Mouse (Mus musculus): ENCODE data around the gene Bcl2l2. TPM values are rescaled to one million over a fixed set of nuclear protein-coding genes. Genes with fewer than 3 reads are reported as not detected.

Gene Bcl2l2
- total RNA-seq (2012; rRNA removed) (10.5 and 12.5 TPM in 2 replicates), polyA plus RNA-seq (2012; ENCODE audit: insufficient read depth in 1 of 2, insufficient read length in 2 of 2, low read depth in 1 of 2, low replicate concordance in 2 of 2, missing spikeins in 1 of 2) (10 to 100 TPM in 1 of 2 experiments, not detected in 1; 18.8 TPM)

DNA sequence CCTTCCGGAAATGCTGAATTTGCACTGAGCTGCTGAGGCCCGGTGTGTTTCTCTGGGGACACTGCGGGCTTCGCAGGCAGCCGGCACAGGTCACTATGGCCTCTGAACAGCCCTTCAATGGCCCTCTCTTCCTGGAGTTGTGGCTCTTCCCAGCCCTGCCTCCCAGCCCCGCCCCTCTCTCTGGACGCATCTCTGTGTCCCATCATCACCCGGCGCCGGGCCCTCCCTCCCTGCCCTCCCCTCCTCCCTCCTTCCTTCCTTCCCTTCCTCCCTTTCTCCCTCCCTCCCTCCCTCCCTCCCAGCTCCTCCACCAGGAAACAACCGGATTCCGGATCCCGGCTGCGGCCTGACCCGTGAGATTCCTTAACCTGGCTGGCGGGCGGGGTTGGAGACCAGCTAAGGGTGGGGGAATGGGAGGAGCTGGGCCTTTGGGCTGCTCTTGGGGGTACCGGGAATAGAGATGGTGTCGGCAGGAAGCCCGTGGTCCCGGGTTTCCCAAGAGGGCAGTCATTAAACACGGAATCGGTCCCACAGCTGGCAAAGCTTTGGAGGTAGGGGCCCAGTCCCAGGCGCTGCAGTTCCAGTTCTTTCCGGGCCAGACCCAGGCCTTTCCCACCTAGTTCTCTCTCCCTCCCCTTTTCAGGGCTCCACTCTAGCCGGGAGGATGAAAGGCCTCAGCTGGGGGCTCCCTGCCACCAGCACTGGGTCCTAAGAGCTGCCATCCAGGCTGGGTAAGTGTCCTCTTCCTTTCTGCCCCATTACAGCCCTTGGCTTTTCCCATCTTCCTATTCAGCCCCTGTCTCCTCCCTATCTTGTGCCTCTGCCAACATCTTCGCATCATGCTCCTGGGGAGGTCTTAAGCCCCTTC, at the start of gene Bcl2l2, which contains the start of gene Gm20521:
Gene Bcl2l2 (plus strand): TSS at position 224 of the 868 bp plus-strand sequence.
Gene Gm20521 (plus strand): TSS at position 288 of the 868 bp plus-strand sequence.
- no peaks in the 10 kb centered on the region for H3K9me3 ChIP-seq (replicated peaks; ENCODE audit: insufficient read depth, low read length)
- H3K79me2 ChIP-seq (ENCODE audit: control insufficient read depth, insufficient read depth, low read length, poor library complexity): peaks cover 6% of the 10 kb centered on the region
- peak within 1 kb of the TSS; percentile 74 to 94 for H3K4me3 ChIP-seq (ENCODE audit: control insufficient read depth in 1 of 2, insufficient read depth in 1 of 2, low read depth in 2 of 2, low read length in 2 of 2)
- H3K27me3 ChIP-seq (ENCODE audit: control insufficient read depth in 1 of 2, insufficient read depth in 2 of 2, low read length in 2 of 2): no peaks in the 10 kb centered on the region
- peak; percentile 85 for DNase-seq (ENCODE audit: low read depth, low spot score)
- H3K36me3 ChIP-seq (ENCODE audit: control insufficient read depth in 1 of 2, insufficient read depth in 2 of 2, low read length in 2 of 2): no peaks in the 10 kb centered on the region
- peak within 1 kb of the TSS; percentile 34; the same call in 1 of the 2 replicates for H3K27ac ChIP-seq (ENCODE audit: control insufficient read depth, low read depth, low read length)
- TF ChIP-seq UBTF (IDR thresholded peaks at IDR 0.05; ENCODE audit: borderline replicate concordance, insufficient read depth, low read depth, low read length): no peak
- TF ChIP-seq SIN3A (IDR thresholded peaks at IDR 0.05; ENCODE audit: low read length): peak; percentile 57
- no peak for TF ChIP-seq TAL1 (IDR thresholded peaks at IDR 0.05; ENCODE audit: low read length)
- no peak for TF ChIP-seq POLR2AphosphoS5 (IDR thresholded peaks at IDR 0.05; ENCODE audit: borderline replicate concordance, low read depth, low read length)
- TF ChIP-seq USF1 (IDR thresholded peaks at IDR 0.05; ENCODE audit: low read depth, low read length): no peak
- no peak; the same call in 1 of the 2 replicates for TF ChIP-seq KAT2A (conservative IDR thresholded peaks at IDR 0.05; ENCODE audit: low read depth, low read length)
- no peak for TF ChIP-seq MAFK (IDR thresholded peaks at IDR 0.05; ENCODE audit: borderline replicate concordance, low read depth, low read length)
- TF ChIP-seq POLR2A (IDR thresholded peaks at IDR 0.05; ENCODE audit: control insufficient read depth in 1 of 2, insufficient read depth in 1 of 2, low read depth in 1 of 2, low read length in 2 of 2, poor library complexity in 1 of 2): peak; percentile 53 to 88; a peak in 3 of 4 replicates
- peak; percentile 99 for TF ChIP-seq MAZ (IDR thresholded peaks at IDR 0.05; ENCODE audit: low read depth, low read length)
- peak; percentile 32; the same call in 1 of the 2 replicates for TF ChIP-seq TBP (IDR thresholded peaks at IDR 0.05; ENCODE audit: low read depth, low read length)
- no peak for TF ChIP-seq USF2 (IDR thresholded peaks at IDR 0.05; ENCODE audit: borderline replicate concordance in 1 of 2, insufficient read depth in 1 of 2, low read depth in 1 of 2, low read length in 2 of 2)
- no peak for TF ChIP-seq EP300 (IDR thresholded peaks at IDR 0.05; ENCODE audit: low read depth in 1 of 2, low read length in 2 of 2)
- TF ChIP-seq MXI1 (IDR thresholded peaks at IDR 0.05; ENCODE audit: low read depth, low read length): peak; percentile 17; the same call in 1 of the 2 replicates
- peak; percentile 83 for TF ChIP-seq HCFC1 (IDR thresholded peaks at IDR 0.05; ENCODE audit: low read depth, low read length)
- peak; percentile 78; the same call in 1 of the 2 replicates for TF ChIP-seq ZMIZ1 (IDR thresholded peaks at IDR 0.05; ENCODE audit: low read depth, low read length)
- no peak for TF ChIP-seq ZKSCAN1 (IDR thresholded peaks at IDR 0.05; ENCODE audit: low read depth, low read length)
- TF ChIP-seq RAD21 (IDR thresholded peaks at IDR 0.05; ENCODE audit: low read depth, low read length): no peak
- no peak for TF ChIP-seq GABPA (IDR thresholded peaks at IDR 0.05; ENCODE audit: low read depth, low read length)
- TF ChIP-seq TCF12 (IDR thresholded peaks at IDR 0.05; ENCODE audit: low read depth, low read length): peak; percentile 44; the same call in 1 of the 2 replicates
- TF ChIP-seq ZNF384 (IDR thresholded peaks at IDR 0.05; ENCODE audit: low read depth, low read length): no peak
- TF ChIP-seq POLR2AphosphoS2 (IDR thresholded peaks at IDR 0.05; ENCODE audit: low read length): peak; percentile 76
- no peak for TF ChIP-seq BHLHE40 (IDR thresholded peaks at IDR 0.05; ENCODE audit: borderline replicate concordance, low read depth, low read length)
- TF ChIP-seq ELF1 (IDR thresholded peaks at IDR 0.05; ENCODE audit: low read depth, low read length): peak; percentile 86
- no peak for TF ChIP-seq CHD1 (IDR thresholded peaks at IDR 0.05; ENCODE audit: low read depth, low read length)
- TF ChIP-seq NELFE (IDR thresholded peaks at IDR 0.05; ENCODE audit: low read depth, low read length): peak; percentile 70
- peak; percentile 23; the same call in 1 of the 2 replicates for TF ChIP-seq ETS1 (IDR thresholded peaks at IDR 0.05; ENCODE audit: low read depth, low read length)
- TF ChIP-seq MEF2A (IDR thresholded peaks at IDR 0.05; ENCODE audit: extremely low read depth, insufficient replicate concordance, low read depth, low read length, poor library complexity, severe bottlenecking): no peak
- no peak for TF ChIP-seq MYB (IDR thresholded peaks at IDR 0.05; ENCODE audit: low read depth, low read length)
- H3K9ac ChIP-seq (ENCODE audit: control insufficient read depth, low read depth, low read length, poor library complexity, severe bottlenecking): peak within 1 kb of the TSS; percentile 87
- H3K4me1 ChIP-seq (ENCODE audit: control insufficient read depth in 1 of 2, insufficient read depth in 2 of 2, low read length in 2 of 2): peaks cover 3 to 6% of the 10 kb centered on the region in 2 experiments; a peak in 3 of 4 replicates
